Mouse (Mus musculus): ENCODE results near the gene Olfr1226. TPM values are rescaled to one million over a fixed set of nuclear protein-coding genes. Genes with fewer than 3 reads are reported as not detected.
"Not testable (repeated sequence)": the region's sequence is repeated elsewhere in the genome, so short reads cannot be mapped to it uniquely, and the experiment has no call there.

The Olfr1226 gene
- polyA plus RNA-seq (2012; ENCODE audit: insufficient read depth, low replicate concordance): not detected in 2 replicates

- Histone ChIP-seq H3K27me3 (replicated peaks) (no peaks in the 10 kb centered on the region), H3K9me3 (no peaks in the 10 kb centered on the region; the same call in 1 of the 2 replicates), H3K36me3 (replicated peaks; ENCODE audit: low read length) (no peaks in the 10 kb centered on the region), H3K4me1 (peaks cover 12% of the 10 kb centered on the region), H3K4me3 (replicated peaks) (no peak within 1 kb of the TSS)
- no peak for TF ChIP-seq FLI1 (IDR thresholded peaks at IDR 0.05; ENCODE audit: low read length)
- no peak for TF ChIP-seq GATA1 (IDR thresholded peaks at IDR 0.05; ENCODE audit: borderline replicate concordance, low read length)
Measured at GRCm38 (mm10) chr2:89199948-89200347, at the start of gene Olfr1226. Olfr1226 (minus strand) TSS chr2:89200048.

- Histone ChIP-seq H3K36me3 (replicated peaks; ENCODE audit: low read length) (no peaks in the 10 kb centered on the region), H3K27me3 (replicated peaks) (no peaks in the 10 kb centered on the region), H3K9me3 (no peaks in the 10 kb centered on the region; the same call in 1 of the 2 replicates), H3K4me1 (peaks cover 12% of the 10 kb centered on the region), H3K4me3 (replicated peaks) (peak overlapping the region; percentile 38)
- no peak for TF ChIP-seq FLI1 (IDR thresholded peaks at IDR 0.05; ENCODE audit: low read length)
- TF ChIP-seq GATA1 (IDR thresholded peaks at IDR 0.05; ENCODE audit: borderline replicate concordance, low read length): no peak
Measured at GRCm38 (mm10) chr2:89196325-89196982, 3.4 kb downstream of the Olfr1226 start.

- Histone ChIP-seq H3K27me3 (replicated peaks) (no peaks in the 10 kb centered on the region), H3K36me3 (replicated peaks; ENCODE audit: low read length) (no peaks in the 10 kb centered on the region), H3K4me1 (no peaks in the 10 kb centered on the region), H3K9me3 (0 out of 2 replicates have a peak, but pooled peaks cover 4% of the 10 kb centered on the region), H3K4me3 (replicated peaks) (no peak within 1 kb of the TSS)
- TF ChIP-seq FLI1 (IDR thresholded peaks at IDR 0.05; ENCODE audit: low read length) (no peak), GATA1 (IDR thresholded peaks at IDR 0.05; ENCODE audit: borderline replicate concordance, low read length) (no peak)
Measured at GRCm38 (mm10) chr2:89174569-89174968, 25.3 kb downstream of the Olfr1226 start, which contains the start of gene Olfr1225. Olfr1225 (minus strand) TSS chr2:89174669.

GRCm38 (mm10) chr2:89164711-89165110 is 35.1 kb downstream of the Olfr1226 start:
- not testable (repeated sequence) for H3K4me3 ChIP-seq (replicated peaks); H3K4me1 ChIP-seq; H3K36me3 ChIP-seq (replicated peaks; ENCODE audit: low read length); H3K9me3 ChIP-seq; H3K27me3 ChIP-seq (replicated peaks)

DNA sequence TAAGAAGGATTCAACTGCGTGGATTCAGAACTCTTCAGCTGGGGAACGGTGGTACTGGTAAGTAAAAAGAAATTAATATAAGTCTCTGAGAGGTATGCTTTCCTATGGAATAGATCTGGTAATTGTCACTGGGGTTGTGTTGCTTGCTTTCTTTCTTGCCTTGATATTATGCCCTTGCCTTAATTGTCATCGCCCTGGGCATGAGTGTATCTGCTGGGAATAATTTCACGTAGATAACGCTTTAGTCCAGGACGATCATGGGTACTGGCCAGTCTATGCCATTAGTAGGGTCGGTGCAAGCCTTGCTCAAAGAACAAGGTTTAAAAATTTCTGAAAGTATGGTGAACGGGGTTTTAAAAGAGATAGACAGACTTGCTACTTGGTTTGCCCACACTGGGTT is 35.9 kb downstream of the Olfr1226 start, which contains the start of gene Olfr1224-ps1:
TSS of gene Olfr1224-ps1 (minus strand) at position 101 of the 400 bp plus-strand sequence.
- H3K27me3 ChIP-seq (replicated peaks); H3K36me3 ChIP-seq (replicated peaks; ENCODE audit: low read length); H3K4me1 ChIP-seq; H3K9me3 ChIP-seq; H3K4me3 ChIP-seq (replicated peaks): not testable (repeated sequence)

DNA sequence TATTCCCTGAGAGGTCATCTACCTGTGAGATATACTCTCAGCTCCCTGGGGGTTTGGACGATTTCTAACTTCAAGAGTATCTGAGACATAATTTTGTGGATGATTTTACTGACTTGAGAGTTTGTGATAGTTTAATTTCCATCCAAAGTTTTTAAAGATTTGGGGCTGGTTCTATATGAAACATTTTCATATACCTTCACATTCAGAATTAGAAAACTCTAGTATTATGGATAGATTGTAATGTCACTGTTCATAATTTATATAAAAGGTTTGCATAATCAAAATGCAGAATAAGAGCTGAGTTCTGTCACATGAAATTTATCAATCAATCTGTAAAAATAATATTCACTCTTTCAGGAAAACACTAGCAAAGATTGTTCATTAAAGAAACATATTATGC is 48.4 kb downstream of the Olfr1226 start, which contains the start of gene Olfr1223:
TSS of gene Olfr1223 (minus strand) at position 101 of the 400 bp plus-strand sequence.
- Histone ChIP-seq H3K36me3 (replicated peaks; ENCODE audit: low read length) (no peaks in the 10 kb centered on the region), H3K4me1 (no peaks in the 10 kb centered on the region), H3K27me3 (replicated peaks) (no peaks in the 10 kb centered on the region), H3K4me3 (replicated peaks) (no peak within 1 kb of the TSS), H3K9me3 (no peaks in the 10 kb centered on the region)
- TF ChIP-seq FLI1 (IDR thresholded peaks at IDR 0.05; ENCODE audit: low read length): no peak

Other genes with a start within 250 kb of the Olfr1226 start
- gene Olfr1212, start 246.1 kb downstream of the Olfr1226 start, polyA plus RNA-seq (2012; ENCODE audit: insufficient read depth, low replicate concordance): not detected in 2 replicates
- gene Gm13762, start 219.8 kb downstream of the Olfr1226 start, polyA plus RNA-seq (2012; ENCODE audit: insufficient read depth, low replicate concordance): not detected in 2 replicates
- gene Olfr1214, start 207.4 kb downstream of the Olfr1226 start, polyA plus RNA-seq (2012; ENCODE audit: insufficient read depth, low replicate concordance): not detected in 2 replicates
- not detected in 2 replicates for gene Olfr1215, start 193.1 kb downstream of the Olfr1226 start, polyA plus RNA-seq (2012; ENCODE audit: insufficient read depth, low replicate concordance)
- not detected in 2 replicates for gene Olfr1216, start 181.7 kb downstream of the Olfr1226 start, polyA plus RNA-seq (2012; ENCODE audit: insufficient read depth, low replicate concordance)
- not detected in 2 replicates for gene Olfr1217, start 168.0 kb downstream of the Olfr1226 start, polyA plus RNA-seq (2012; ENCODE audit: insufficient read depth, low replicate concordance)
- gene Olfr1218, start 138.9 kb downstream of the Olfr1226 start, polyA plus RNA-seq (2012; ENCODE audit: insufficient read depth, low replicate concordance): not detected in 2 replicates
- not detected in 2 replicates for gene Olfr1219, start 116.5 kb downstream of the Olfr1226 start, polyA plus RNA-seq (2012; ENCODE audit: insufficient read depth, low replicate concordance)
- not detected in 2 replicates for gene Olfr1220, start 93.2 kb downstream of the Olfr1226 start, polyA plus RNA-seq (2012; ENCODE audit: insufficient read depth, low replicate concordance)
- gene Olfr1221, start 82.8 kb downstream of the Olfr1226 start, polyA plus RNA-seq (2012; ENCODE audit: insufficient read depth, low replicate concordance): not detected in 2 replicates
- gene Olfr1222, start 67.0 kb downstream of the Olfr1226 start, polyA plus RNA-seq (2012; ENCODE audit: insufficient read depth, low replicate concordance): not detected in 2 replicates
- gene Olfr1223, start 48.5 kb downstream of the Olfr1226 start, polyA plus RNA-seq (2012; ENCODE audit: insufficient read depth, low replicate concordance): not detected in 2 replicates
- gene Olfr1224-ps1, start 36.0 kb downstream of the Olfr1226 start, polyA plus RNA-seq (2012; ENCODE audit: insufficient read depth, low replicate concordance): not detected in 2 replicates
- gene Olfr1225, start 25.4 kb downstream of the Olfr1226 start, polyA plus RNA-seq (2012; ENCODE audit: insufficient read depth, low replicate concordance): not detected in 2 replicates
- gene Olfr1228, start 54.0 kb upstream of the Olfr1226 start, polyA plus RNA-seq (2012; ENCODE audit: insufficient read depth, low replicate concordance): not detected in 2 replicates
- gene Olfr1229, start 88.0 kb upstream of the Olfr1226 start, polyA plus RNA-seq (2012; ENCODE audit: insufficient read depth, low replicate concordance): not detected in 2 replicates
- gene Olfr1230, start 97.2 kb upstream of the Olfr1226 start, polyA plus RNA-seq (2012; ENCODE audit: insufficient read depth, low replicate concordance): not detected in 2 replicates
- not detected in 2 replicates for gene Olfr1231, start 107.0 kb upstream of the Olfr1226 start, polyA plus RNA-seq (2012; ENCODE audit: insufficient read depth, low replicate concordance)
- gene Olfr1232, start 129.6 kb upstream of the Olfr1226 start, polyA plus RNA-seq (2012; ENCODE audit: insufficient read depth, low replicate concordance): not detected in 2 replicates
- gene Olfr1233, start 142.3 kb upstream of the Olfr1226 start, polyA plus RNA-seq (2012; ENCODE audit: insufficient read depth, low replicate concordance): not detected in 2 replicates
- not detected in 2 replicates for gene Olfr1234, start 164.8 kb upstream of the Olfr1226 start, polyA plus RNA-seq (2012; ENCODE audit: insufficient read depth, low replicate concordance)
- gene Olfr1238, start 209.6 kb upstream of the Olfr1226 start, polyA plus RNA-seq (2012; ENCODE audit: insufficient read depth, low replicate concordance): not detected in 2 replicates
- gene Olfr1239, start 220.4 kb upstream of the Olfr1226 start, polyA plus RNA-seq (2012; ENCODE audit: insufficient read depth, low replicate concordance): not detected in 2 replicates
- 0.07 TPM in 1 of 2 replicates, not detected in the other for gene Olfr1240, start 243.0 kb upstream of the Olfr1226 start, polyA plus RNA-seq (2012; ENCODE audit: insufficient read depth, low replicate concordance)